Mouse (Mus musculus) embryonic stem cell, embryonic (primary cell): ENCODE results near the gene Klhl29.

Source experiments
- CTCF ChIA-PET, 4 experiments: fragments of 300-600 bp in 2 of 4; fragments of 350-600 bp in 2 of 4; sonication (Branson Sonifier 250); formaldehyde crosslinking; loops; one replicate each; lab custom pipeline; 2022; ENCODE audit warnings: inconsistent platforms in 2 of 4; lab: Charles Lee
- POLR2A ChIA-PET, 4 experiments: fragments of 300-600 bp in 2 of 4; fragments of 350-600 bp in 2 of 4; sonication (Branson Sonifier 250); formaldehyde crosslinking; loops; one replicate each; lab custom pipeline; 2022; ENCODE audit warnings: antibody characterized with exemption in 4 of 4, inconsistent platforms in 1 of 4; lab: Charles Lee

Klhl29 gene

DNA sequence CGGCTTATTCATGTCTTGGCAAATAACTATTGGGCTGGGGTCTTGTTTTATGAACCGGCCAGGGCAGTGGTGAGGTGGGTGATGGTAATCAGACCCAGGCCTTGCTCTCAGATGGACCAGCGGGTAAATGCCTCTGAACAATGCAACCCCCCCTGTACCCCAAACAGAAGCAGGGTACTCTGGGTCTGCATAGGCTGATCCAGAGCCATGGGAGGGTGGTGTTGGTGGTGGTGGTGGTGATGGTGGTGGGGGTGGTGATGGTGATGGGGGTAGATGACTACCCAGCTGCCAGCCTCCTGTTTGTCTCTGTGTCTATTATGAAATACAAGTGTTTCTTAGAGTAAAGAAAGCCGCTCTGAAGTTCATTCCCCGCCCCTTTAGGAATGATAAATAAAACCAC lies 232.3 kb downstream of the Klhl29 start:
- ChIA-PET CTCF (interaction anchor here (0.5 to 2.4 kb wide), 39 partner anchors 9 to 457 kb away, joined by 3 to 15 read pairs (median 3); partner anchors contain the start of gene Klhl29 (in 1 of the 4)), POLR2A (no interaction called here)

DNA sequence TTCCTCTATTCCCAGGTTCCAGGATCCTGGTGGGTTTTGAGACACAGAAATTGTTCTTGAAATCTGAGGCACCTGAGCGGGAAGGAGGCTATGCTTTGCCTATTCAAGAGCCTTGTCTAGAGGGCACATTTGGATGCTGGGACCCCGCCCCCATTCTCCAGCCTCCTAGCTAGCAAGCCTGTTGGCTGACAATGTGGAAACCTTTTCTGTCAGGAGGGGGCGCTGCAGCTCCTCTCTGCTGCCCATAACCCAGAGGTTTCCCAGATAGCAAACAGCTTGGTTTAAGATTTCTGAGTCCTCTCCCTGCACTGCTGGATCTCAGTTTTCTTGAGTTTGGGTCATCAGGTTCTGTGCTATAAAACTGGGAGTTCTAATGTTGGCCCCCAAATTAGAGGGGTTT lies 232.7 kb downstream of the Klhl29 start:
- ChIA-PET CTCF (interaction anchor here (0.5 to 2.4 kb wide), 44 partner anchors 9 to 457 kb away, joined by 3 to 15 read pairs (median 3); partner anchors contain the start of gene Klhl29 (in 1 of the 4)), POLR2A (no interaction called here)

DNA sequence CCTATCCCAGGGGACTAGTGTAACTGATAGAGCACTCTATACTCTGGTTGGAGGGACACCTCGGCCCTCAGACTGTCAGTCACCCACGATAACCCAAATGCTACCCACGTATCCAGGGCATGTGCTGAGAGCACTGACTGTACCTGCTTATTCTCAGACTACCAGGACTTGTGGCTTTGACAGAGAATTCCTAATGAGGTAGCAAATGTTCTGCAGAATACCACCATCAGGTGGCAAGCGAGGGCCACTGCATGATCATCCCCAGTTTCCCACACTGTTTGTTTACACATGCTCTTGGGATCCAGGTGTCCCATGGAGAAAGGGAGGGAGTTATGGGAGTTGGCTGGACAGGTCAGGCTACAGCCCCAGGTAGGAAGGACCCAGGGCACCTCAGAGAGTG lies 234.4 kb downstream of the Klhl29 start:
- ChIA-PET CTCF (interaction anchor here in 1 of 4 experiments (1.0 kb wide), 1 partner anchor 19 kb away, joined by 3 read pairs; no protein-coding TSS in a partner anchor), POLR2A (no interaction called here)

DNA sequence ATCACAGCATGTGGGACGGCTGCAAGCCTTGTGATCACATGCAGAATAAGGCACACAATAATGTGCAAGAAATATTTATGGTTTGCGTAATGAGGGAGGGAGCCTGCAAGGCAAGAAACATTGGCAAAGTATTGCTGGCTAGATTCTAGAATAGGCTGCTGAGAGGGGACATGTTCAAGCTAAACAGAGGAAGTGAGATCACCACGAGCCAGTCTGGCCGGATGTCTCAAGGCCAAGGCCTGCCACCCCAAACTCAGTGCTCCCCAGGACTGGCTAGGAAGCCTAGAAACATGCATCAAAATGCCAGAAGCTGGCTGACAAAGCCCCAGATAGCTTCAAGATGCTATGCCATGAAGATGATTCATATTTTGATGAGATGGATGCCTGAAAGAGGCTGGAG lies 236.2 kb downstream of the Klhl29 start:
- ChIA-PET CTCF (interaction anchor here in 1 of 4 experiments (0.7 to 0.8 kb wide), 2 partner anchors 24 to 53 kb away, joined by 3 to 4 read pairs; no protein-coding TSS in a partner anchor), POLR2A (no interaction called here)

DNA sequence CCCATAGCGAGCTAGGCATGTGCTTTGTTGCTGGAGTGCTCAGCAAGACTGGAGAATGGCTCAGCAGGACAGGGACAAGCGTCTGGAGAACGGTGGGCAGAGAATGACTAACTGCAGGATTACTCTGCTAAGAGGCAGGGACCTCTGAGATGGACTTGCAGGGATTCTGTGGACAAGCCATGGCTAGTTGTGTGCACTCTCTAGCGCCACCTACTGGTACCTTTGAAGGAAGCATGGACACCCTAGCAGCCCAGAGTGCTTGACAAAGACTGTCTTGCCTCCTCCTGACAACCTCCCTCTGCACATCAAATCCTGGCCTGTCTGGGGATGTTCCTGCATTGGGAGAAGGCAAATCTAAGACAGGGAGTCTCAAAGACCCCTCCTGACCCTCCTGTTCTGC lies 239.2 kb downstream of the Klhl29 start:
- ChIA-PET POLR2A (interaction anchor here in 1 of 4 experiments (0.5 kb wide), 1 partner anchor 242 kb away, joined by 3 read pairs; no protein-coding TSS in a partner anchor), CTCF (interaction anchor here (0.5 to 2.5 kb wide), 14 partner anchors 10 to 1437 kb away, joined by 3 to 19 read pairs (median 3); no protein-coding TSS in a partner anchor)

DNA sequence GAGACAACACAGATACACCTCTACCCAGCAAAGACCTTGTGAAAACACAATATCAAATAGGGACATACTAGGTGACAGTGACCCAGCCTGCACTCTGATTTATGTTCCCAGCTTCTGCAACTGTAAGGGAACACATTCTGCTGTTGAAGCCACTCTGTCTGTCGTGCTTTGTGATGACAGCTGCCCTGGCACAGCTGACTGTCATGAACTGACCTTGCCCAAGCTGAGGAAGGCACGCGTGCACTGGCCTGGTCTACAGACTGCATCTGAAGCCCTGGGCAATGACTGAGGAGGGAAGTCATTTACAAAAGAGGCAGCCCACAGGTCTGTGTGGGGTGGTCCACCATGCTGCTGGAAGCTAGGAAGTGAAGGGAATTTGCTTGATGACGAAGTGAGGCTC lies 246.3 kb downstream of the Klhl29 start:
- ChIA-PET CTCF (no interaction called here), POLR2A (no interaction called here)

DNA sequence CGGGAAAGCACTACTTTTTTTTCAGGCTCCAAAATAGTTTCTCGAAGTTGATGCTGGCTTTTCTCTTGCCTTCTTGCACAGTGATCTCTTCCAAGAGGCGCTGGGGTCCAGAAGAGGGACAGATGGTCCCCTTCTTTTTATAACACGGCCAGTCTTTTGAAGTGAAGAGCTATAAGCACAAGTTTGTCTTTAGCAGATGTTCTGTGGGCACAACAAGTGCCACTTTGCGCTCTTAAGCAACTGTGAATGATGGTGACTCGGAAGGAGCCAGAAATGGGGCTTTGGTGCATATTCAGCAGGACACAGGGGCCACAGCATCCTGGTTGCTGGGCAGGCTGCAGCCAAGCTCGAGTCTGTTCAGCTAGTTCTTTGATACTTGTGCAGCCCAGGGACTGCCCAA lies 249.6 kb downstream of the Klhl29 start:
- POLR2A ChIA-PET: interaction anchor here in 1 of 4 experiments (0.6 kb wide), 1 partner anchor 99 kb away, joined by 6 read pairs; no protein-coding TSS in a partner anchor

DNA sequence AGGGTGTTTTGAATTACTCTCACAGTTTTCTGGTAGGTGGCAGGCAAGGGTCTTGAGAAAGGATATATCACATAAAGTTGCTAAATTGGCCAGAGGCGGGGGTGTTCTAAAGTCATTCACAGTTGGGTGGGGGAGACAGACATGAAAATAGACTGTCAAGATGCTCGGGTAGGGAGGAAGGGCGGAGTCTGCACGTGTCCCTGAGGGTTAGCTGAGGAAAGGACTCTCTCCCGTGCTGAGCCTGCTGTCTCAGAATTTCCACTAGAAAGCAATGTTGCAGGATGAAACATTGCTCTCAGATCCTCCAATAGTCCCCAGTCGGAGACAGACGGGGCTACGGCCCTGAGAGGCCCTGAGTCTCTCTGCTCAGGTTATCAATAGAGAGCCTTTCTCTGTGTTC lies 252.5 kb downstream of the Klhl29 start:
- ChIA-PET POLR2A (interaction anchor here in 1 of 4 experiments (0.7 kb wide), 1 partner anchor 11 kb away, joined by 3 read pairs; no protein-coding TSS in a partner anchor), CTCF (interaction anchor here in 1 of 4 experiments (0.6 kb wide), 1 partner anchor 254 kb away, joined by 5 read pairs; no protein-coding TSS in a partner anchor)

More for the DNA sequence above, 249.6 kb downstream of the Klhl29 start:
- CTCF ChIA-PET: interaction anchor here in 1 of 4 experiments (1.4 to 2.0 kb wide), 2 partner anchors 11 to 17 kb away, joined by 3 to 7 read pairs; no protein-coding TSS in a partner anchor

DNA sequence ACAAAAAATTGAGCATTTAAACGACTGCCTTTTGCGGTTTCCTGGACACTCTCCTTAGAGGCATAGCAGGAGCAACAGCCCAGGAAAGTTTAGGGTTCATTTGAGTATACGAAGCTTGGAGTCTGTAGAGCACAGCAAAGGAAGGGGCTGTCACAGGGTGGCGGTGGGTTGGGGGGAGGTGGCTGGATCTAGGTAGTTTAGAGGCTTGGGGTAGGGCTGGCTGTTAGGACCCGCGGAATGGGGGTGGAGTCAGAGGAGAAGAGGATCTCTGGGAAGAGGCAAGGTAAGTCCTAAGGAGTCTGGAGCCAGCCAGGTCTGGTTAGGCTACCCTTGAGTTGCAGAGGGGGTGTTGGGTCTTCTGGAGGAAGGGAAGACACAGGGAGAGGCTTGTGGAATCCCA lies 255.2 kb downstream of the Klhl29 start:
- POLR2A ChIA-PET: interaction anchor here in 3 of 4 experiments (0.5 to 1.0 kb wide), 3 partner anchors 9 to 208 kb away, joined by 3 to 4 read pairs (median 3); no protein-coding TSS in a partner anchor
- CTCF ChIA-PET: interaction anchor here in 2 of 4 experiments (0.7 to 0.9 kb wide), 2 partner anchors 17 to 596 kb away, joined by 3 read pairs; no protein-coding TSS in a partner anchor

DNA sequence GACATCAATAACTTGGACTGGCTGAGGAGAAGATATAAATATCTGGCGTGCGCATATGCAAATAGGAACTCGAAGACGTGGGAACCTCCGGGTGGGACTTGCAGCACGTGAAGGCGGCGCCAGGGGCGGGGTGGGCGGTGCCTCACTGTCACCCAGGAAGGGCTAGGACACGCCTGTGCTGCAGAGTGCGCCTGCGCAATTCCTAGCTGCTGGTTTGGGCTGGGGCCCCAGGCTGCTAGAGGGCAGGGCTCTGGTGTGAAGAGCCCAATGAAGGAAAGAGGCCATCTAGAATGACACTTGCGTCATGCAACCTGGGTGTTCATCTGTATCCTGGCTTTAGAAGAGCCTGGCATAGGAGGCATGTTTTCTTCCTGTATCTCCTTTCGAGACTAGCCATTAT lies 255.8 kb downstream of the Klhl29 start:
- POLR2A ChIA-PET: interaction anchor here in 2 of 4 experiments (0.5 to 1.0 kb wide), 2 partner anchors 8 to 36 kb away, joined by 3 to 4 read pairs; no protein-coding TSS in a partner anchor
- CTCF ChIA-PET: interaction anchor here in 3 of 4 experiments (0.7 to 1.0 kb wide), 3 partner anchors 16 to 595 kb away, joined by 3 read pairs; no protein-coding TSS in a partner anchor

DNA sequence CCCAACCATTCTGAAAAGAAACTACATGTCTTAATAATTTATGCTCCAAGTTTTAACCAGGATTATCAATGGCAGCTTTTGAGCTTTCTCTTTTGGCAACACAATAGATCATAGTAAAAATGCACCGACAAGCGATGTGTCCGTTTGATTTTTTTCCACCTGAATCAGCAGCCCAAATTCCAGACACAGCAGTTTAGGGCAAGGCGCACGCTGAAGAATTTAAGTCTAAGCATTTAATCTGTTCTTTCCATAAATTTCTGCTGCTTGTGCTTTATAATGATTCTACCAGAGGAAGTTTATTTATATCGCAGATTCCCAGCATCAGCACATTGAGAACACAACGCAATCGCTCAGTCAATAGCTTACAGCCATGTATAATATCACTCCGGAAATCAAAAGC lies 256.2 kb downstream of the Klhl29 start:
- ChIA-PET POLR2A (no interaction called here), CTCF (interaction anchor here in 2 of 4 experiments (0.9 to 1.0 kb wide), 2 partner anchors 17 to 18 kb away, joined by 3 read pairs; no protein-coding TSS in a partner anchor)

DNA sequence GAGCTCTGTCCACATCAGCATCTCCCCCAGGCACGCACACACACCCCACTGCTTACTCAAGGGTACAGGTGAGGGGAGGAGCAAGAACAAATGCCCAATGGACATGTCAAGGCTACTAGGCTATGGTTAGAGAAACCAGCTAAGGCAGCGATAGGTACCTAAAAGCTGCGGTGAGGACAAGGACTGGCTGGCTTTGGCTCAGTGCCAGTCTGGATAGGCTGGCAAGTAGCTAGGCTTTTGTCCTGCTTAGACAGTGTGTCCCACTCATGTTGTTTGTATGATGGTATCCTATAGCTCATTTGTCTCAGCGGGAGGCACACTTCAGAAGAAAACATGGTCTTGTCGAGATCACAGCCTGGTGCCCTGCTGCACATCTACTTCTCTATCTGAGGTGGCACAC lies 258.9 kb downstream of the Klhl29 start:
- CTCF ChIA-PET: interaction anchor here in 1 of 4 experiments (1.1 kb wide), 1 partner anchor 26 kb away, joined by 3 read pairs; no protein-coding TSS in a partner anchor

DNA sequence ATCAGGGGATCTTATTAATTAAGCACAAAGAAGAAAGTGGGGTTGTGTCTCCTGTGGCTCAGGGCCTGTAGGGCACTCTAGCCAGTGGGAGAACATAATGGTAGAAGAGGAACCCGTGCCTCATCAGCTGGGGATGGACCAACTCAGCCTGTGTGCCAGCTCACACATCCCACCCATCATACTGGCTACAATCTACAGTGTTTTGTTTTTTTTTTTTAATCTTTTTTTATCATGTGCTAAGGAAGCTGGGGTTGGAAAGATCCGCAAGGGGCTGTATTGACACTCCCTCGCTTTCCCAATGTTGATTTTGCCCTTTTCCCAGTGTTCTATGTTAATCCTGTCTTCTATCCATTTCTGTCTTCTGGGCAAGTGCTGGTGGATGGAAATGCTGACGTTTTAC lies 260.9 kb downstream of the Klhl29 start:
- CTCF ChIA-PET: interaction anchor here in 2 of 4 experiments (0.5 to 0.7 kb wide), 3 partner anchors 22 to 409 kb away, joined by 4 to 6 read pairs (median 4); no protein-coding TSS in a partner anchor
- POLR2A ChIA-PET: interaction anchor here in 1 of 4 experiments (0.6 kb wide), 1 partner anchor 22 kb away, joined by 4 read pairs; no protein-coding TSS in a partner anchor

More for the DNA sequence above, 258.9 kb downstream of the Klhl29 start:
- POLR2A ChIA-PET: no interaction called here

DNA sequence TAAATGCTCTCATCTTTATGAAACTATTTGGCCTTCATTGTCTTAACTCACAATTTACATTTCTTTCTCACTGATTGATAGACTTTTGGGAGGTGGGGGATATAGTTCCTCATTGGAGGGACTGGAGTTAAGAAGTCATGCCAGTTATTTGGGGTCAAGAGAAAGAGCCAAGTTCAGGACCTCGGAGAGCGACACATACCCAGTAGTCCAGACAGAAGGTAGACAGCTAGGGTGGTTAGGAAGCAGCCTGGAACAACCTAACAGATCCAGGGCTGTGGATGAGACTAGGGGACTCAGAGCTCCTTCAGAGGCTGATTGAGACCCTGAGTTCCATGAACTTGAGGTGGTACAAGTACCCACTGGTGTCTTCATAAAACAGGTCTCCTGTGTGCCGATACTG lies 264.1 kb downstream of the Klhl29 start:
- CTCF ChIA-PET: interaction anchor here in 1 of 4 experiments (1.0 kb wide), 1 partner anchor 31 kb away, joined by 3 read pairs; no protein-coding TSS in a partner anchor
- POLR2A ChIA-PET: interaction anchor here in 2 of 4 experiments (0.9 to 1.5 kb wide), 2 partner anchors 9 to 44 kb away, joined by 3 to 4 read pairs; no protein-coding TSS in a partner anchor

DNA sequence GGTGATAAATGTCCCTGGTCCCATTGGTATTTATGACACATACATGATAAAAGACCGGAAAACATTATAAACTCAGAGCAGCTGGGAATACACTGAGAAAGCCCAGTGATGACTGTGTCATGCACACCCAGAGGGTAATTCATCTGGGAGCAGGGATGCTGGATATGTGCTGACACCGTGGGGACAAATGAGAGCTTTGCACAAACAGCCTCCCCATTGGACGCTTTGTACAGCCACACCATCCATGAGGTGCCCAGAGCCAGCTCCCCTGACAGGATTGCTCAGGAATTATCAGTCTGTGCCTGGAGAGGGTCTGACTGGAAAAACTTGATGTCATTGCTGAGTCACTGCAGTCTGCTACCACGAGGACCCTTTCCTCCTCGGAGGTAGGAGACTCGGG lies 266.9 kb downstream of the Klhl29 start:
- ChIA-PET POLR2A (interaction anchor here in 2 of 4 experiments (0.6 to 1.0 kb wide), 3 partner anchors 9 to 704 kb away, joined by 3 read pairs; no protein-coding TSS in a partner anchor), CTCF (interaction anchor here in 2 of 4 experiments (1.2 to 1.4 kb wide), 2 partner anchors 11 to 17 kb away, joined by 3 read pairs; no protein-coding TSS in a partner anchor)

DNA sequence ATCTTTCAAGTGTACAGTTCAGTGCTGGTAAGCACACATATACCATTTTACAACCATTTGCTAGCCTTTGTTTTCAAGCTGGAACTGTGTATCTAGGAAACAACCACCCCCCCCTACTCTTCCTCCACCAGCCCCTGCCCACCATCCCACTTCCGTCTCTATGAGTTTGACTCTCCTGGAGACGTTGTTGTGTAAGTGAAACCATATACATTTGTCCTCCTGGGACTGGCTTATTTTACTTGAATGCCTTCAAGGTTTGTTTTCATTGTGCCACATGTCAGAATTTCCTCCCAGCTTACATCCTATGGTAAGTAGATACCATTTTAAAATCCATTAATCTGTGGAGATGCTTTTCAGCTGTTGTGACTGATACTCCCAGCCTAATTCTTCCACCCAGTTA lies 267.7 kb downstream of the Klhl29 start:
- POLR2A ChIA-PET: no interaction called here
- CTCF ChIA-PET: interaction anchor here in 2 of 4 experiments (0.6 to 1.4 kb wide), 2 partner anchors 10 to 174 kb away, joined by 3 to 6 read pairs; no protein-coding TSS in a partner anchor

DNA sequence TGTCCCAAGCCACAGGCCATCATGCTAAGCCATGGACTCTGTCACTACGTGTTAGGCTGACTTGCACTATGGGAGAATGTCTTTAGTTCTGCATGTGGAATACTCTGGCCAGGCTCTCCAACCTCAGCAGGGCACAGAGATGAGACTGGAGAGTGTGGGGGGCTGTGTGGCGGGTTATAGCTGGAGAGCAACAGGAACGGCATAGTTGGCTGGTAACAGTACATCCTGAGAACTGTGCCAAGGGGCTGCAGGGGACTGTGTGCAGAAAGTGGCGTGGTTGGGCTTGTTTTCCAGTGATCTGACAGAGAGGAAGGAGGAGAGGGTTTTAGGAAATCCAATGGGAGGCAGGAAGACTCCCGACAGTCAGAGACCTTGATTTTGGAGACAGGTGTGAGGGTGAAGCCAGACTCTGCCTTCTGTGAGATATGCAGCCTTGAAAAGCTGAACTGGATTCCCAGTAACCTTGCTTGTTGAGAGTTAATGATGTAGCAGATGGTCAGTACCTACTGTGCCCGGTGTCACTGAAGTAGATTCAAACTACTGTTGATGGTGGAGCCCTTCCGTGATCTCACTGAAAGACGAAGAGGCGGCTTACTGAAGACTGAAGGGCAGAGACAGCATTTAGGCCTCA lies 270.9 kb downstream of the Klhl29 start:
- ChIA-PET POLR2A (interaction anchor here in 1 of 4 experiments (0.6 to 1.2 kb wide), 2 partner anchors 19 to 186 kb away, joined by 3 to 4 read pairs; no protein-coding TSS in a partner anchor), CTCF (interaction anchor here in 1 of 4 experiments (0.6 kb wide), 1 partner anchor 271 kb away, joined by 4 read pairs; the partner anchor contains the start of gene Klhl29)

DNA sequence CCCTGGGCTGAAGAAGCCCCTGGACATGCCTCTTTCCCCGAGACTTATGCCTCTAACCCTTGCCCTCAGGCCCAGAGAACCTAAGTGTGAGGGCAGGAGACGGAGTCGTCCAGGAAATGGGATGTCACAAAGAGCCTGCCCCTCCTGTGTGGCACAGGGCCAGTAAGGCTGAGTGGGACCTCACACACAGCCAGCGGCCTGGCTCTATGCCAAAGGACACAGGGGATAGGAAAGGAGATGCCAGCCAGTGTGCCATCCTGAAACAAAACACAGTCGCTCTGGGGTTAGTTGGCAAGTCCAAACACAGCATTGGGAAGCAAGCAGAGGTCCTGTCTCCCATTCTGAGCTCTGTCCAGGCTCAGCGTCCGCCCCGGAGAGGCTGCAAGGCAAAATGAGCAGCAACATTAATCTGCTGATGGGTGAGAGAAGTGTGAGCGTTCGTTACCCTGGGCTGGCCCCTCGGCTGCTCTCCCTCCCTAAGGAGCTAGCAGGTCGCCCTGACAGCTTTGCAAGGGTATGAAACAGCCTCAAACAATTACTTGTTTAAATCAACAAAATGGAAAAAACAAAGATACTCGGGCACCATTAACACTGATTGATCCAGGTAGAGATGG lies 274.0 kb downstream of the Klhl29 start:
- CTCF ChIA-PET: no interaction called here
- POLR2A ChIA-PET: no interaction called here
